Comparison of ENCODE assay signal across 33 mouse cellular contexts in genomic region chr14:72986044-72986443, GRCm38 (mm10).
"Had no signal": no experiment of that assay in that cellular context is flagged by ENCODE, and none has a peak within 500 bp of the region (broad histone marks: within the 10 kb centered on the region; RNA-seq: fewer than 3 reads in every experiment).

No protein-coding gene starts in this region.

- H3K27me3 ChIP-seq: heart, embryonic 12.5 days; heart, embryonic 13.5 days; heart, embryonic 15.5 days; hindbrain, embryonic 12.5 days; hindbrain, embryonic 13.5 days; hindbrain, embryonic 15.5 days; intestine, embryonic 15.5 days; kidney, embryonic 15.5 days had no signal

- ATAC-seq: hindbrain, embryonic 16.5 days; hindbrain, postnatal 0 days; intestine, embryonic 15.5 days; intestine, embryonic 16.5 days; intestine, postnatal 0 days had no signal

- H3K36me3 ChIP-seq: heart, embryonic 10.5 days; heart, embryonic 12.5 days; heart, embryonic 13.5 days; heart, embryonic 15.5 days; hindbrain, embryonic 10.5 days; hindbrain, embryonic 12.5 days; hindbrain, embryonic 13.5 days; hindbrain, embryonic 15.5 days; intestine, embryonic 15.5 days; kidney, embryonic 15.5 days had no signal

- H3K4me1 ChIP-seq: heart, embryonic 10.5 days; heart, embryonic 15.5 days; intestine, embryonic 15.5 days had no signal

- H3K9ac ChIP-seq: heart, embryonic 12.5 days; heart, embryonic 13.5 days; heart, embryonic 15.5 days; hindbrain, embryonic 12.5 days; hindbrain, embryonic 13.5 days; hindbrain, embryonic 14.5 days; hindbrain, embryonic 15.5 days; intestine, embryonic 15.5 days; kidney, embryonic 15.5 days had no signal

- H3K9me3 ChIP-seq: heart, embryonic 10.5 days; heart, embryonic 12.5 days; heart, embryonic 13.5 days; heart, embryonic 15.5 days; hindbrain, embryonic 10.5 days; hindbrain, embryonic 12.5 days; hindbrain, embryonic 15.5 days; intestine, embryonic 15.5 days; kidney, embryonic 15.5 days had no signal

- H3K27ac ChIP-seq: heart, embryonic 10.5 days; heart, embryonic 13.5 days; heart, embryonic 15.5 days; hindbrain, embryonic 10.5 days; hindbrain, embryonic 12.5 days; hindbrain, embryonic 13.5 days; hindbrain, embryonic 14.5 days; hindbrain, embryonic 15.5 days; hindbrain, postnatal 0 days; intestine, embryonic 15.5 days; kidney, embryonic 15.5 days; layer of hippocampus, adult 2 months; left cerebral cortex, adult 2 months had no signal

- DNase-seq: heart, postnatal 10 days; heart, postnatal 14 days; heart, postnatal 36 days; heart, postnatal 4 days; kidney, adult 11 months; kidney, adult 18-20 months; kidney, adult 8-10 months; kidney, adult 9 months; kidney, postnatal 10 days; kidney, postnatal 14 days; kidney, postnatal 25 days; kidney, postnatal 36 days; kidney, postnatal 4 days; layer of hippocampus, adult 9-11 months; layer of hippocampus, postnatal 36 days had no signal

- H3K4me2 ChIP-seq: heart, embryonic 11.5 days; heart, embryonic 12.5 days; heart, embryonic 13.5 days; heart, embryonic 15.5 days; hindbrain, embryonic 12.5 days; hindbrain, embryonic 13.5 days; hindbrain, embryonic 14.5 days; hindbrain, embryonic 15.5 days; intestine, embryonic 15.5 days; kidney, embryonic 15.5 days had no signal

- H3K4me3 ChIP-seq: heart, embryonic 10.5 days; heart, embryonic 12.5 days; heart, embryonic 13.5 days; heart, embryonic 15.5 days; hindbrain, embryonic 10.5 days; hindbrain, embryonic 12.5 days; hindbrain, embryonic 13.5 days; hindbrain, embryonic 15.5 days; intestine, embryonic 15.5 days; kidney, embryonic 15.5 days; layer of hippocampus, adult 2 months; left cerebral cortex, adult 2 months had no signal
